In genomic region chr5:40701651-40702050, GRCm38 (mm10) we compare ENCODE assay signal across 31 mouse cellular contexts.
DNase-seq lines count a peak whose midpoint lies in the region; ATAC-seq lines count a peak whose summit lies in the region.
"Had no signal": no experiment of that assay in that cellular context is flagged by ENCODE, and none has a peak within 500 bp of the region (broad histone marks: within the 10 kb centered on the region; RNA-seq: fewer than 3 reads in every experiment).

No protein-coding gene starts in this region.

- WGBS in embryonic facial prominence, embryonic 14.5 days: 51% methylated on average over 5 of the region's 5 CpGs
- WGBS in embryonic facial prominence, embryonic 10.5 days: 74% methylated on average over 5 of the region's 5 CpGs
- 83% methylated on average over 5 of the region's 5 CpGs for WGBS in hindbrain, embryonic 10.5 days

- peak; percentile 18; the same call in 1 of the 2 replicates for ATAC-seq in embryonic facial prominence, embryonic 14.5 days (ENCODE audit: low read depth)
- ATAC-seq: activated CD4-positive, CD25-positive, alpha-beta regulatory T cell, adult 4 months; forebrain, embryonic 16.5 days; hindbrain, embryonic 16.5 days had no signal

- H3K9ac ChIP-seq in embryonic facial prominence, embryonic 14.5 days (ENCODE audit: low read depth, low read length): no peak overlapping the region
- H3K9ac ChIP-seq: embryonic facial prominence, embryonic 12.5 days; limb, embryonic 15.5 days; liver, embryonic 13.5 days; lung, embryonic 14.5 days had no signal

- H3K27ac ChIP-seq in embryonic facial prominence, embryonic 14.5 days (replicated peaks; ENCODE audit: low read depth, low read length): no peak overlapping the region
- H3K27ac ChIP-seq in embryonic facial prominence, embryonic 10.5 days (replicated peaks): no peak overlapping the region
- H3K27ac ChIP-seq in hindbrain, embryonic 10.5 days: no peak overlapping the region
- H3K27ac ChIP-seq: embryonic facial prominence, embryonic 12.5 days; forebrain, embryonic 10.5 days; limb, embryonic 10.5 days; limb, embryonic 15.5 days; liver, embryonic 13.5 days had no signal

- no peaks in the 10 kb centered on the region for H3K27me3 ChIP-seq in embryonic facial prominence, embryonic 14.5 days (replicated peaks; ENCODE audit: control insufficient read depth, insufficient read depth, low read length)
- no peaks in the 10 kb centered on the region for H3K27me3 ChIP-seq in embryonic facial prominence, embryonic 10.5 days (replicated peaks; ENCODE audit: low read depth, poor library complexity, severe bottlenecking)
- H3K27me3 ChIP-seq in hindbrain, embryonic 10.5 days (ENCODE audit: insufficient read depth, poor library complexity, severe bottlenecking): no peaks in the 10 kb centered on the region
- H3K27me3 ChIP-seq: CH12.LX; embryonic facial prominence, embryonic 12.5 days; limb, embryonic 15.5 days; liver, embryonic 13.5 days had no signal

- peak; percentile 38 for DNase-seq in embryonic facial prominence, embryonic 14.5 days (ENCODE audit: low spot score)
- no peak for DNase-seq in embryonic facial prominence, embryonic 10.5 days (ENCODE audit: low spot score)
- peak; percentile 8 to 9 for DNase-seq in layer of hippocampus, adult 8-10 months (ENCODE audit: low spot score in 2 of 2)
- DNase-seq in layer of hippocampus, postnatal 10 days (ENCODE audit: low spot score in 2 of 2): no peak
- peak; percentile 76 for DNase-seq in brain, adult 2 months (ENCODE audit: low read depth, low spot score)
- DNase-seq in left cerebral cortex, postnatal 25 days (ENCODE audit: low spot score in 2 of 2): peak; percentile 20 to 79
- DNase-seq in hindbrain, embryonic 10.5 days (ENCODE audit: low spot score): no peak
- DNase-seq in kidney, adult 11 months: no peak
- DNase-seq: adrenal gland, adult 2 months; adrenal gland, postnatal 36 days; cerebellum, adult 2 months; cerebellum, postnatal 25 days; gastrocnemius, postnatal 14 days; heart, postnatal 14 days; kidney, adult 2 months; kidney, postnatal 4 days; liver, embryonic 13.5 days; lung, embryonic 14.5 days; lung, postnatal 14 days; midbrain, embryonic 14.5 days; spleen, adult 18-20 months; thymus, adult 18-20 months; thymus, postnatal 25 days had no signal

- H3K36me3 ChIP-seq in embryonic facial prominence, embryonic 14.5 days (ENCODE audit: control insufficient read depth, insufficient read depth, low read length): no peaks in the 10 kb centered on the region
- no peaks in the 10 kb centered on the region for H3K36me3 ChIP-seq in embryonic facial prominence, embryonic 10.5 days (replicated peaks)
- H3K36me3 ChIP-seq in hindbrain, embryonic 10.5 days: no peaks in the 10 kb centered on the region
- H3K36me3 ChIP-seq: embryonic facial prominence, embryonic 12.5 days; forebrain, embryonic 10.5 days; limb, embryonic 10.5 days; limb, embryonic 15.5 days; liver, embryonic 13.5 days had no signal

- H3K4me1 ChIP-seq in embryonic facial prominence, embryonic 14.5 days (ENCODE audit: control insufficient read depth, insufficient read depth, low read length): no peaks in the 10 kb centered on the region
- no peaks in the 10 kb centered on the region for H3K4me1 ChIP-seq in embryonic facial prominence, embryonic 10.5 days
- no peaks in the 10 kb centered on the region for H3K4me1 ChIP-seq in hindbrain, embryonic 10.5 days (replicated peaks)
- H3K4me1 ChIP-seq: embryonic facial prominence, embryonic 12.5 days; forebrain, embryonic 10.5 days; limb, embryonic 10.5 days; limb, embryonic 15.5 days; liver, embryonic 13.5 days had no signal

- no peaks in the 10 kb centered on the region for H3K9me3 ChIP-seq in embryonic facial prominence, embryonic 14.5 days (ENCODE audit: control insufficient read depth, low read length)
- no peaks in the 10 kb centered on the region for H3K9me3 ChIP-seq in embryonic facial prominence, embryonic 10.5 days
- H3K9me3 ChIP-seq in hindbrain, embryonic 10.5 days: no peaks in the 10 kb centered on the region
- H3K9me3 ChIP-seq: embryonic facial prominence, embryonic 12.5 days; forebrain, embryonic 10.5 days; limb, embryonic 10.5 days; limb, embryonic 15.5 days; liver, embryonic 13.5 days had no signal

- no peak overlapping the region for H3K4me2 ChIP-seq in embryonic facial prominence, embryonic 14.5 days (ENCODE audit: low read depth, low read length)
- H3K4me2 ChIP-seq: embryonic facial prominence, embryonic 12.5 days; limb, embryonic 15.5 days; liver, embryonic 13.5 days; lung, embryonic 14.5 days had no signal

- intact Hi-C loops in left cerebral cortex, postnatal 25 days (cut with DNase I): no loop called here

- H3K4me3 ChIP-seq in embryonic facial prominence, embryonic 14.5 days (ENCODE audit: low read depth, low read length): no peak overlapping the region
- no peak overlapping the region for H3K4me3 ChIP-seq in embryonic facial prominence, embryonic 10.5 days
- no peak overlapping the region for H3K4me3 ChIP-seq in hindbrain, embryonic 10.5 days
- H3K4me3 ChIP-seq: embryonic facial prominence, embryonic 12.5 days; forebrain, embryonic 10.5 days; limb, embryonic 10.5 days; limb, embryonic 15.5 days; liver, embryonic 13.5 days had no signal

Comparison
In these comparisons a context has a peak if more than half of its experiments do, and no peak if none do; other contexts are left out.
1. DNase-seq: peak in embryonic facial prominence, embryonic 14.5 days (single experiment), layer of hippocampus, adult 8-10 months (2 of 2), brain, adult 2 months (single experiment) and left cerebral cortex, postnatal 25 days (2 of 2); none in embryonic facial prominence, embryonic 10.5 days (single experiment), layer of hippocampus, postnatal 10 days (0 of 2), hindbrain, embryonic 10.5 days (single experiment) and kidney, adult 11 months (single experiment).